ENCODE assay signal across 26 mouse cellular contexts in genomic region chrX:51170404-51170803, GRCm38 (mm10). TPM values are rescaled to one million over a fixed set of nuclear protein-coding genes. Genes with fewer than 3 reads are reported as not detected.
A peak's percentile ranks its signal among the peaks of the same experiment; 100 is the strongest.
DNase-seq lines count a peak whose midpoint lies in the region; ATAC-seq and TF ChIP-seq lines count a peak whose summit lies in the region.
"Had no signal": no experiment of that assay in that cellular context is flagged by ENCODE, and none has a peak within 500 bp of the region (broad histone marks: within the 10 kb centered on the region; RNA-seq: fewer than 3 reads in every experiment).

No protein-coding gene starts in this region.

- no peak for TF ChIP-seq EP300 in liver, postnatal 0 days (IDR thresholded peaks at IDR 0.05; ENCODE audit: low read depth)

- no peak overlapping the region for H3K9ac ChIP-seq in liver, embryonic 11.5 days (ENCODE audit: low read depth, low read length)
- no peak overlapping the region for H3K9ac ChIP-seq in liver, postnatal 0 days (replicated peaks)
- H3K9ac ChIP-seq in liver, embryonic 15.5 days: no peak overlapping the region
- H3K9ac ChIP-seq: embryonic facial prominence, embryonic 13.5 days; forebrain, embryonic 12.5 days; forebrain, embryonic 15.5 days; heart, embryonic 12.5 days; heart, embryonic 15.5 days; hindbrain, embryonic 13.5 days had no signal

- no peaks in the 10 kb centered on the region for H3K4me1 ChIP-seq in liver, embryonic 11.5 days (replicated peaks; ENCODE audit: control insufficient read depth, insufficient read depth, low read length)
- H3K4me1 ChIP-seq in liver, postnatal 0 days (ENCODE audit: insufficient read depth): no peaks in the 10 kb centered on the region
- H3K4me1 ChIP-seq in liver, embryonic 15.5 days (replicated peaks): peaks cover 11% of the 10 kb centered on the region
- H3K4me1 ChIP-seq: embryonic facial prominence, embryonic 10.5 days; forebrain, embryonic 12.5 days; forebrain, embryonic 15.5 days; heart, embryonic 12.5 days; heart, embryonic 15.5 days; hindbrain, embryonic 10.5 days; hindbrain, embryonic 13.5 days had no signal

- no peak overlapping the region for H3K27ac ChIP-seq in liver, embryonic 11.5 days (ENCODE audit: low read depth, low read length)
- no peak overlapping the region for H3K27ac ChIP-seq in liver, postnatal 0 days (ENCODE audit: low read depth)
- H3K27ac ChIP-seq in liver, embryonic 15.5 days (replicated peaks): no peak overlapping the region
- H3K27ac ChIP-seq: embryonic facial prominence, embryonic 10.5 days; embryonic facial prominence, embryonic 13.5 days; forebrain, embryonic 12.5 days; forebrain, embryonic 15.5 days; heart, embryonic 15.5 days; hindbrain, embryonic 10.5 days; hindbrain, embryonic 13.5 days had no signal

- ATAC-seq in liver, embryonic 11.5 days (replicated peaks; ENCODE audit: low FRiP score): peak; percentile 58
- no peak for ATAC-seq in liver, postnatal 0 days
- ATAC-seq in liver, embryonic 15.5 days (ENCODE audit: insufficient read depth): peak; percentile 58; the same call in 1 of the 2 replicates
- ATAC-seq: activated CD4-positive, CD25-positive, alpha-beta regulatory T cell, adult 4 months; forebrain, embryonic 15.5 days; hindbrain, embryonic 16.5 days had no signal

- H3K36me3 ChIP-seq in liver, embryonic 11.5 days (ENCODE audit: control insufficient read depth, insufficient read depth, low read length): no peaks in the 10 kb centered on the region
- H3K36me3 ChIP-seq in liver, postnatal 0 days (replicated peaks; ENCODE audit: insufficient read depth, low read length): no peaks in the 10 kb centered on the region
- no peaks in the 10 kb centered on the region for H3K36me3 ChIP-seq in liver, embryonic 15.5 days (replicated peaks)
- H3K36me3 ChIP-seq: embryonic facial prominence, embryonic 10.5 days; embryonic facial prominence, embryonic 13.5 days; forebrain, embryonic 12.5 days; forebrain, embryonic 15.5 days; heart, embryonic 12.5 days; heart, embryonic 15.5 days; hindbrain, embryonic 10.5 days; hindbrain, embryonic 13.5 days had no signal

- no peak for TF ChIP-seq CTCF in liver, postnatal 0 days (IDR thresholded peaks at IDR 0.05; ENCODE audit: low read depth)

- no peak overlapping the region for H3K4me3 ChIP-seq in liver, embryonic 11.5 days (ENCODE audit: low read depth, low read length)
- no peak overlapping the region for H3K4me3 ChIP-seq in liver, postnatal 0 days (ENCODE audit: low read depth, low read length)
- no peak overlapping the region for H3K4me3 ChIP-seq in liver, embryonic 15.5 days (replicated peaks)
- H3K4me3 ChIP-seq: embryonic facial prominence, embryonic 10.5 days; embryonic facial prominence, embryonic 13.5 days; erythroblast, embryonic 14.5 days; forebrain, embryonic 12.5 days; forebrain, embryonic 15.5 days; heart, embryonic 12.5 days; heart, embryonic 15.5 days; hindbrain, embryonic 10.5 days; hindbrain, embryonic 13.5 days had no signal

- H3K4me2 ChIP-seq in liver, embryonic 11.5 days: no peak overlapping the region
- H3K4me2 ChIP-seq in liver, postnatal 0 days (ENCODE audit: low read depth, low read length): no peak overlapping the region
- H3K4me2 ChIP-seq in liver, embryonic 15.5 days: no peak overlapping the region
- H3K4me2 ChIP-seq: embryonic facial prominence, embryonic 13.5 days; forebrain, embryonic 12.5 days; forebrain, embryonic 15.5 days; heart, embryonic 12.5 days; heart, embryonic 15.5 days; hindbrain, embryonic 13.5 days had no signal

- H3K9me3 ChIP-seq in liver, embryonic 11.5 days (ENCODE audit: control insufficient read depth, low read length): no peaks in the 10 kb centered on the region
- no peaks in the 10 kb centered on the region for H3K9me3 ChIP-seq in liver, postnatal 0 days (ENCODE audit: low read length)
- H3K9me3 ChIP-seq in liver, embryonic 15.5 days (replicated peaks): no peaks in the 10 kb centered on the region
- H3K9me3 ChIP-seq: embryonic facial prominence, embryonic 10.5 days; embryonic facial prominence, embryonic 13.5 days; forebrain, embryonic 12.5 days; forebrain, embryonic 15.5 days; heart, embryonic 12.5 days; heart, embryonic 15.5 days; hindbrain, embryonic 10.5 days; hindbrain, embryonic 13.5 days had no signal

- 86% methylated on average over 1 of the region's 1 CpGs for WGBS in liver, embryonic 11.5 days
- WGBS in liver, postnatal 0 days (ENCODE audit: insufficient replicate concordance): 89% methylated on average over 1 of the region's 1 CpGs
- WGBS in liver, embryonic 15.5 days (ENCODE audit: insufficient replicate concordance): 69% methylated on average over 1 of the region's 1 CpGs

- DNase-seq in liver, embryonic 11.5 days (ENCODE audit: low spot score): no peak
- DNase-seq in liver, postnatal 0 days: no peak
- peak; percentile 11 for DNase-seq in c-Kit-positive CD71-positive TER-119-positive erythroid progenitor cells, embryonic 14.5 days (ENCODE audit: low spot score)
- no peak for DNase-seq in kidney, postnatal 10 days
- no peak for DNase-seq in embryo, embryonic 11 days
- DNase-seq: adrenal gland, adult 8-10 months; adrenal gland, postnatal 25 days; cerebellum, adult 18-20 months; cerebellum, adult 9-11 months; cerebellum, postnatal 25 days; gastrocnemius, postnatal 25 days; heart, adult 18-20 months; heart, postnatal 10 days; heart, postnatal 36 days had no signal

- H3K27me3 ChIP-seq in liver, embryonic 11.5 days (replicated peaks; ENCODE audit: control insufficient read depth, insufficient read depth, low read length): no peaks in the 10 kb centered on the region
- H3K27me3 ChIP-seq in liver, postnatal 0 days (ENCODE audit: insufficient read depth, low read length): no peaks in the 10 kb centered on the region
- H3K27me3 ChIP-seq in liver, embryonic 15.5 days: no peaks in the 10 kb centered on the region
- H3K27me3 ChIP-seq: forebrain, embryonic 15.5 days; heart, embryonic 12.5 days; heart, embryonic 15.5 days; hindbrain, embryonic 13.5 days had no signal

RNA-seq across cellular contexts. Expression of gene Mbnl3, which starts 35.9 kb away (rescaled TPM):
- 8.9 and 10.7 TPM in 2 replicates for polyA plus RNA-seq in liver, embryonic 11.5 days (2014; fragmentation: Nextera tagmentation; extraction: Ambion mirVana)
- polyA plus RNA-seq in liver, postnatal 0 days (2015; fragmentation: Nextera tagmentation; extraction: Ambion mirVana): 2.9 and 3.7 TPM in 2 replicates
- polyA plus RNA-seq in liver, embryonic 15.5 days (2015; fragmentation: Nextera tagmentation; extraction: Ambion mirVana): 5.4 and 5.7 TPM in 2 replicates
